Mouse (Mus musculus) mouse trophoblast stem cell (cell line): Measurements from ENCODE around the gene Cnbp.

ENCODE experiments used
- in situ Hi-C, 2 experiments: fragments of 300-500 bp; cut with MseI, MboI; formaldehyde crosslinking; loops; 2 replicates in 1 of 2; 3 replicates in 1 of 2; pipeline ENCODE4 v1.15.1; 2025

The Cnbp gene

DNA sequence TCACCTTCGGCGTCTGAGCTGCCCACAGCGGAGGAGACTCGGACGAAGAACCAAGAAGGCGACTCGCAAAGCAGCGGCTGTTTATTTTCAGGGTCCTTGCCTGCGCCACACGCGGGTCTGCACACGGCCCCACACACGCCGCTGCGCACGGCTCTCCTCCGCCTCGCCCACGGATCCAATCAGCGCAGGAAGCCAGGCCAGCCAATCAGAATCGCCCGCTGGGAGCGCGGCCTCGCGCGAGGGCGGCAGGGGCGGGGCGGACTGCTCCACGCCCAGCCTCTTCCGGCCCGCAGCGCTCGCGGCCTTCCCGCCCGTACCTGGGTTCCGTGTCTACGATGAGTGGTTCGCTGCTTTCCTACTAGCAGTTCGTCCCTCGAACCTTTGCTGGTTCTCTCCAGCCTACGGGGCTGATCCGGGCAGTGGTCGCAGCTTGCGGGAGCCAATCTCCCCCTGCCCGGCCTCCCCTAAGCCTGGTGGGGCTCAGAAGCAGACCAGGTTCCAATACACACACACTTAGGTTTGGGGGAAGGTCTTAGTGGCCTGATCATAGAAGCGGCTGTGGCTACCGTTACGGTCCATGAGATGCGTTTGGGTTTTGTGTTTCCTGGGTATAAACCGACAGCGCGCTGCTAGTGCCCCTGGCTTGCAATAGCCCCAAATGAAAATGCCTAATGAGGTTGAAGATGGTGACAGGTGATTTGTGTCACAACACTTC, at the start of gene Cnbp:
Gene Cnbp, minus strand, starts transcription at position 207 of the 715 bp plus-strand sequence.
- in situ Hi-C loops, result no loop called here

DNA sequence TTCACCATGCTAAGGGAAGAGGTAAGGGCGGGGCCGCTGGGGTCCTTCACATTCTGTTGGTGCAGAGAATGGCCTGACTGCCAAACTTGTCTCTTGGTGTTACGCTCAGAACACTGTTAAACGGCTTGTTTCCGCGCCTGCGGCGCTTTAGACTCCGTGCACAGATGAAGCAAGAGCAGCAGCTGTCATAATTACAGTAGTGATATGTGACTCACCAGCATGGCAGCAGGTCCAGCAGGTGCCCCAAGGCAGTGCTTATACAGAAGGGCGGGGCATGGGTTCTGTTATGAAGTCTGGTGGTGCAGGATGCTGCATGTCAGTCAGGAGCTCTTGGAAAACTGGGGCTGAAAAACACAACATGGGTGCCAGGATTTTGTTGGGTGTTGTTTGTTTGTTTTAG, 47.1 kb upstream of the Cnbp start:
- in situ Hi-C loops, result no loop called here

DNA sequence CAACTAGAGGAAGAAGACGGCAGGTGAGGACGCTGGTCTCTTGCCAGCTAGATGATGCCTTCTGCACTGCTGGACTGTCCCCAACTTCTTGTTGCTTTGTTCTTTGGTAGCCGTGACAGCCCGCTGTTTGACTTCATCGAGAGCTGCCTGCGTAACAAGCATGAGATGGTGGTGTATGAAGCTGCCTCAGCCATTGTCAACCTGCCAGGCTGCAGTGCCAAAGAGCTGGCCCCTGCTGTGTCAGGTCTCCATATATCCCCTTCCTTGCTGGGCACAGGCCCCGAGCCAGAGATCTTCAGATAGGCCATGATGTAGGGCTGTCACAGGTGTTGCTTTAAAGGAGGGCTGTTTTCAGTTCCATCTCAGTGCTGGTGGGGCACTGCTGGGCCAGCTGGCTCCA, 43.0 kb upstream of the Cnbp start:
- in situ Hi-C loops, result no loop called here

DNA sequence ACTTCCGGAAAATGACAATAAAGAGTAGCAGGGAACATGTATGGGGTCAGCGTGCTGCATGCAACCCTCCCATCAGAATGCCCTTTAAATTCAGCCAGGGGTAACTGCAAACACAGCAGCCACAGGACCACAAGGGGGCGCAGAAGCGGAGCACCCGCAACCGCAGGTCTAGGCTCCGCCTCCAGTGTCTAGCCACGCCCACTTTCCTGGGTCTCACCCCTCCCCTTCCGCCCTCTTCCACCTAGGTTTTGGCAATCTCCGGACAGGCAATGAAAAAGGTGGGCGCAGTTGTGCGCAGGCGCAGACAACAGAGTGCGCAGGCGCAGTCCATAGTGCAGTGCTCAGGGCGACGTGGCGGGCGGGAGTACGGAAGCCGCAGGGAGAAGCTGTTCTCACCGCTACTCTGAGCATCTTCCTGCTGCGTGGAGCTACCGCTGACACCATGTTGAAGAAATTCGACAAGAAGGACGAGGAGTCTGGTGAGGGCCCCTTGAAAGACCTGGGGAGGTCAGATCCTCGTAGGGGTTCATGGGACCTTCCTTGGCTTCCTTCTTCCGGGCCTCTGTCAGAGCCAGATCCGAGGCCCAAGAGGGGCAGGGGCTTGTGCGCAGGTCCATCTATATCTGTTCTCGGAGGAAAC, 36.8 kb upstream of the Cnbp start, which contains the start of gene Copg1:
Gene Copg1, plus strand, starts transcription at position 221 of the 640 bp plus-strand sequence.
- in situ Hi-C loops, result no loop called here

DNA sequence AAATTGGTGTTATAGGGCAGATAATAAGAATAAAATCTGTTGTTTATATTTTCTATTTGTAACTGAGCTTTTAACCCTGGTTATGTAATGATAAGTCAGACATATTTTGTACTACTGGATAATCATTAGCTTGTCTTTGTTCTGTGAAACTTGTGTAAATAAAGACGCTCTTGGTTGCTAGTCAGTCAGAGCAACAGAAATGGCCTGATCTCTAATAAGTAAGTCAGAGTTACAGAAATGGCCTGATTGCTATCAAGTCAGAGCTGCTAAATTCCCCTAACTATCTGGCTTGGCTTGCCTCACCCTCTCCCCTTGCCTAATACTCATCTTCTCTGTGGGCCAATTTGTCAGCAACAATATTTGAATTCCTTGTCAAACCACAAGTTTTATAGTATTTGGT, 35.8 kb upstream of the Cnbp start:
- in situ Hi-C loops, result no loop called here

DNA sequence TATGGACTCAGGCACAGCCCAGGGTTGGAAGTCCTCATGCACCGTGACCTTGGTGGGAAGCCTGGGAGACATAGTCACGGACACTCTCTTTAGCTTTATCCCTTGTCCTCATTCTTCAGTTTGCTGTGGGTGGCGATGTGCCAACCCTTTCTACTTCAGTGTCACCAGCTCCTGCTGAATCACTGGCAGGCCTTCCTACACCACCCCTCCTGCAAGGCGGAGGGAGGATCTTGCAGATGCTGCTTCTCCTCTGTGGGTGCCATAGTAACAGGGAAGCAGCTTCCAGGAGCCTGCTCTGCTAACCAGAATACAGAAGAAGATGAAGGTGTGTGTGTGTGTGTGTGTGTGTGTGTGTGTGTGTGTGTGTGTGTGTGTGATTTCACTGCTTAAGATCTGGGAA, 31.9 kb upstream of the Cnbp start:
- in situ Hi-C loops, result no loop called here

DNA sequence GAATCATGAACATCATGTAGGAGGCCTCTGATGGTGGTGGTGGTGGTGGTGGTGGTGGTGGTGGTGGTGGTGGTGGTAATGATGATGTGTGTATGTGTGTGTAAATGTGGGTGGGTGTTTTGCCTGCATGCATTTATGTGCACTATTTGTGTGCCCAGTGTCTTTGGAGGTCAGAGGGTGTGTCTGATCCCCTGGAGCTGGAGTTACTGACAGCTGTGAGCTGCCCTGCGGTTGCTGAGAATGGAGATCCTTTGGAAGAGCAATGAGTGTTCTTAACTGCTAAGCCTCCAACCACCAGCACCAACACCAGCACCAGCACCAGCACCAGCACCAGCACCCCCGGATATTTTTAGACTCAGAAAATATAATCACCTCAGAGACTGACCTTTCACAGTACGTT, 31.3 kb upstream of the Cnbp start:
- in situ Hi-C loops, result no loop called here

DNA sequence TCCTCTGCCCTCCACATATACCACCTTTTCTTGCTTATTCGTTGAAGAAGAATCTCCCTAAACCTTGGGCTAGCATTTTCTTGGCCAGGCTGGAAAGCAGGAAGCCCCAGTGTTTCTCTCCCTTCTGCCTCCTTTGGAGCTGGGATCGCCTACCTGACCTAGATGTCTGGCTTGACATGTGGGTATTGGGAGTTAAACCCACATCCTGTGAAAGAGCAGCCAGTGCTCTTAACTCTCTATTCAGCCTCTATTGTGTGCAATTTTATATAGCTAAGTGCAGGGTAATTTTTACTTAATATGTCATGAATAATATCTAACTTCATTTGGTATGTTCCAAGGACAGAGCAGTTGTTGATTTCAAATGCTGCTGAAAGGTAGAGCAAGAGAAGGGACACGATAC, 28.7 kb upstream of the Cnbp start:
- in situ Hi-C loops, result no loop called here

DNA sequence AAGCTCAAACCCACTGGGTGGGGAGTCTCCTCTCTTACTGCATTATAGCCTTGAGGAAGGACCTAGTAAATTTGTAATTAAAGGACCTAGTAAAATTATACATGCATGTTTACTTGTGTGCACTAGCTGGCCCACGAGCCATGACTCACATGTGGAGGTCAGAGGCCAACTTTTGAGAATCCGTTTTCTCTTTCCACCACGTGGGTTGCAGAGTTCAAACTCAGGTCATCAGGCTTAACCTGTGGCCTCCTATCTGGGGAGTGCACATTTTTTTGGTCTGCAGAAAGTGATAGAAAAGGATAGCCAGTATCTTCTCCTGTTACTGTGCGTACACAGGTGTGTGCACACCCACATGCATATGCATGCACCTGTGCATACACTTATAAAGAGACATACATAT, 28.1 kb upstream of the Cnbp start:
- in situ Hi-C loops, result no loop called here

DNA sequence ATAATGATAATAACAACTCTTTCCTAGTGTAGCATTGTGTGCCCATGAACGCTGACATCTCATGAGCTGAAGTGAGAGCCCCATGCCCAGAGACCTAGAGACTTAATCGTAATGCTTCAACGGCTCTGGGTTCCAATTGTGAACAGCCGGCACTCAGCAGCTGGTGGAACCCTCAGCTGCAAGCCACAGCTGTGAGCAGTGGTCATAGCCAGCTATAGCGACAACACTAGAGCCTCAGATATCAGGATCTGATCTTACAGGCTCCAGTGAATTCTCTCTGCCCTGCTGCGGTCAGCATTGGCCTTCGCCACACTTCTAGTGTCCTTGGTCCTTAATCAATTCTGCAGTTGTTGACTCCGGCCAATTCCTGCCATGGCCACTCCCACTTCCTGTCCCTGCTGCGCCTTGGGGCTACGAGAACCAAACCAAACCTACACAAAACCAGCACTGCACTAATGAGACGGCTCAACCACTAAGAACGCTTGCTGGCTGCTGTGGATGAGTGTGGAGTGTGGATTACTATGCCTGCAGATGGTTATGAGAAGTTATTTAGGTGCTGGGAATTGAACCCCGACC, 25.2 kb upstream of the Cnbp start:
- in situ Hi-C loops, result no loop called here

DNA sequence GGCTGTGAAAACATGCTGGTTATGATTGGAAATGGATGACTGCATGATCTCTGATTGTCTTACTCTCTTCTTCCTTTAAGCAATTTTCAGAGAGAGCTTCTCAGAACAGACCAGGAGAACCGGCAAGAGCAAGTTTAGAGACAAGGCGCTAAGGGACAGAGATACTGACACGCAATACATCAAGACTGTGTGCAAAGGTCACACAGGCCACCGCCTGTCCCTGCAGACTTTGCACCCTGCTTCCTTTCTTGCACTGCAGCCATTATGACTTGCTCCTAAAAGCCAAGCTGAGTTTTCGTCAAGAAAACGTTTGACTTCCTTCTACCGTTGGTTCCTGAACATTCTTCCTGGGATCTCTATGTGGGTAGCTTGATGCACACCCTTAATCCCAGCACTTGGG, 24.7 kb upstream of the Cnbp start:
- in situ Hi-C loops, result no loop called here

DNA sequence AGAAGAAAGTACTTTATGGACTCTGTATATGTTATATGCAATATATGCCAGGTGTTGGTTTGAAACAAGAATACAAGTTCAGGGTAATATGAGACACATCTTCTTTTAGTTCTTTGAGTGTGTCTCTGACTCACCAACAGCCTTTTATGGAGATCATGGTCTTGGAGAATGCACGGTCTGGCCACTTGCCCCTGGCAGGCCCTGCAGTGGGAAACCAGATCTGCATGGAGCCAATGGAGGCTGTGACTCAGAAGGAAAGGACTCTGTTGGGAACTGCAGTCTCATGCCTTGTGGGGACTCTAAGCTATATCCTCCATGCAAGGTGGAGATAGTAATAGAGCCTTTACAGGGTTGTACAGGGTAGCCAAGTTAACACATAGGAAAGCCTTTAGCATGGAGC, 24.2 kb upstream of the Cnbp start:
- in situ Hi-C loops, result no loop called here

DNA sequence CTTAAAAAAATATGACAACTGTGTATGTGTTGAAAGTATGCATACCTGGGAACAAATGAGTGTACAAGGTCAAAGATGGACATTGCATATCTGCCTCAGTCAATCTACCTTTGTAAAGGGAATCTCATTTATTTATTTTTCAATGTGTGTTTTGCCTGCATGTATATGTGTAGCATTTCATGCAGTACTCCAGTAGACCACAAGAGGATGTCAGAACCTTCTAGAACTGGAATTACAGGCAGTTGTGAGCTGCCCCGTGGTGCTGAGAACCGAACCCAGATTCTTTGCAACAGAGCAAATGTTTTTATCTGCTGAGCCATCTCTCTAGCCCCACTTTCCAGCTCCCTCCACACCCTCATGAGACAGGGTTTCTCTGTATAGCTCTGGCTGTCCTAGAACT, 23.1 kb upstream of the Cnbp start:
- in situ Hi-C loops, result no loop called here

DNA sequence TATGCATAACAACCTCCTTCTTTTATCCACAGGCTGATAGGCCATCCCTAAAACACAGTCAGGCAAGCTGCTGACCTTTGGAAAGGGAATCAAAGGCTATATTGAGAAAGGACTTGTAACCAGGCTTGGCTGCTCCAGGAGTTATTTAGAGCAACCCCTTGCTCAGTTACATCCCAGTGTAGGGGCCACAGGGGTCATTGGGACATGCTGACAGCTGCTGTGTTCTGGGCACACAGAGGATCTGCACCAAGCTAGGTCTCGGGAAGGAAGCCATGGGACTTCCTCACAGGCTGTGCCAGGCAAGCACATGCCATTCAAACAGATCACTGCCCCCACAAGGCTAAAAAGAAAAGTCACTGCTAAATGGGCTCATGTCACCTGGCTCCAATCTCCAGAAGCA, 22.2 kb upstream of the Cnbp start:
- in situ Hi-C loops, result no loop called here

DNA sequence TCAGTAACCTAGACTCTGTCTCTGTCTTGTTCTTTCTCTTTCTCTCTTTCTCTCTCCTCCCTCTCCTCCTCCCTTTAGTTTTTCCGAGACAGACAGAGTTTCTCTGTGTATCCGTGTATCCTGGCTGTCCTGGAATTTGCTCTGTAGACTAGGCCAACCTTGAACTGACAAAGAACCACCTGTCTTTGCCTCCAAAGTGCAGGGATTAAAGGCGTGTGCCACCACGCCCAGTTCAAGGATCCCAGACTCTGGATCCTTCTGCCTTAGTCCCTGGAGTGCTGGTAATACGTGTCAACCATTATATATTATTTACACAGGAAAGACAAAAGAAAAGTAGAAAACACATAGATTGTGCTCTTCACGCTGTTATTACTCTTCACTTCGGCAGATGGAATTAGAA, 20.3 kb upstream of the Cnbp start:
- in situ Hi-C loops, result no loop called here

DNA sequence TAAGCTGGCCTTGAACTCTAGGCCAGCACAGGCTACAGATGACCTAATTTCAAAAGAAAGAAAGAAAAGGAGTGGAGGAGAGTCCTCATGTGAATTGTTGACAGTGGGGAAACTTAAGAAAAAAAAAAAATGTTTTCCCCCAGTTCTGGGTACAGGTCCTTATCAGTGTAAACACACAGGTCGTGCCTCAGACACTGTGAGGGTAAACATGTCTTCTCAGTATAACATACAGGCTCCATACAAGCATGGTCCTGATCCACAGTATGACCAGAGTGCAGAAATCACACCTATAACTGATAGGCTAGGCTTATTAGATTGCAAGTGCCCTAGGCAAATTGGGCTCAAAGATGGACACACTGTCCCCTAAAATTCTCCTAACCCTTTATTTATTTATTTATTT, 19.5 kb upstream of the Cnbp start:
- in situ Hi-C loops, result no loop called here

DNA sequence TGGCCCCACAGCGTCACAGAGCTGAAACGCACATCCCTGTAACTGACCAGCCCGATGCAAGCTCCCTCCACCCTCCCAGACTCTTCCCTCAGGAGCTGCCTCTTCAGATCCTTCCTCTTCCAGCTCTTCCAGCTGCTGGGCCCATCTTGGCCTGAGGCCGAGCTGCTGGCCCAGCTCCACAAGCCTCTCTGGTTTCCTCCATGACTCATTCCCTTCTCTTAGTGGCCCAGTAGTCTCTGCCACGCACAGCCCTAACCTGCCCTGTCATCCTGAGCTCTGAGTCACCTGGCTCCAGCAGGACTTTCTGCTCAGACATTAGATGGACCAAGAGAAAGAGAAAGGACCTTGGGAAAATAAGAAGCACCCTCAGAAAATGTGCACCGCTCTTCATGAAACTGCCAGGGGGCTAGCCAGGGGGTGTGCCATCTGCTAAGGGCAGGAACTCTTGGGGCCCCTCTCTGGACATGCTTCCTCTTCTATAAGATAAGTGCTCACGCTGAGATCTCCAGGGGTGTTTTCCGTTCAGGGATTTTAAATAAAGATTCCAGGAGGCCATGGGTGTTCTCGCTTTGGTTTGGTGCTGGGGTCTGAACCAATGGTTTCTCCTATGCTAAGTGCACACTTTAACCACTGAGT, 18.1 kb upstream of the Cnbp start:
- in situ Hi-C loops, result no loop called here

DNA sequence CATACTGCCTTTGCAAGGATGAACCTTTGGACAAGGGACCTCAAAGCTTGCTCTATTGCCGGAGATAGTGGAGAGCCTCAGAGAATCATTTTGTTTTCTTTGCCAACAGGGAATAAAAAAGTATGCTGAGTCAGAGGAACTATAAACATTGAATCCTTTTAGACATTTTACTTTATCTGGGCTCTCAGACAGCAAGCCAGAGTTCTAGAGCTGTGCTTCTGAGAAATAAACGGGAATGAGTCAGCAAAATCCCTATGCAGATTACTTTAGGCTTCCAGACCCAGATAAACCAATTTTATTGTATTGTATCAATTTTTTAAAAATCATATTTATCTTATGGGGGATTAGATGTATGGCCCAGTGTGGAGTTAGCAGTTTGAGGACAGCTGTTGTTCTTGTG, 16.4 kb upstream of the Cnbp start:
- in situ Hi-C loops, result no loop called here

DNA sequence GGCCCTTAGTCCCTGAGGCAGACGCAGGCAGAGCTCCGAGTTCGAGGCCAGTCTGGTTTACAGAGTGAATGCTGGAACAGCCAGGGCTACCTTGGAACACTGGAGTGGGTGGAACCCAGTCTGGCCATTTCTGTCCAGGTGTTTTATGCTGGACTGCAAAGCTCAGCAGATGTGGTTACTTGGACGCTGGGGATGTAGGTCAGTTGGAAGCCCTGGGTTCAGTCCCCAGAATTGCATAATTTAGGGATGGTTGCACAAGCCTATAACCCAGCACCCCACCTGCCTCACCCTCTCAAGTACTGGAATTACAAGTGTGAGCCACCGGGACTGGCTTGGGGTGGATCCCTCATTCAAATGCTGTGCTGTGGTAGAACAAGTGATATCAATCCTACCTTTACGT, 15.3 kb upstream of the Cnbp start:
- in situ Hi-C loops, result no loop called here

DNA sequence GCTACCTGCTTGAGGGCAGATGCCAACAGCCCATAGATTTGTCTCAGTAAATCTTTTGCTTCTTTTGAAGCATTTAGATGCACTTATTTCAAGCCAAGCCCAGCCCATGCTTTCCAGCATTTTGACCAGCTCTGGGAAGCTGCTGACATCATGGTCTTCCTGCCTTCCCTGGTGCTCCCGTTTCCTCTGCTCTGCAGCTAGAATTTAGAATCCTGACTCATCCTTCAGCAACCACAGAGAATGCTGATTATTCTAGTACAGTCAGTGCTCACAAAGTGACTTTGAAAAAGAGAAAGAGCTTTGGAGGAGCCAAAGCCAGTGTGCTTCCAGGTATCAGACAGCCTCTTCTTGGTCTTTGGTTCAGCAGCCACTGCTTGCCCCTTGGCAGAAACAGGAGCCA, 6.2 kb upstream of the Cnbp start:
- in situ Hi-C loops, result no loop called here

DNA sequence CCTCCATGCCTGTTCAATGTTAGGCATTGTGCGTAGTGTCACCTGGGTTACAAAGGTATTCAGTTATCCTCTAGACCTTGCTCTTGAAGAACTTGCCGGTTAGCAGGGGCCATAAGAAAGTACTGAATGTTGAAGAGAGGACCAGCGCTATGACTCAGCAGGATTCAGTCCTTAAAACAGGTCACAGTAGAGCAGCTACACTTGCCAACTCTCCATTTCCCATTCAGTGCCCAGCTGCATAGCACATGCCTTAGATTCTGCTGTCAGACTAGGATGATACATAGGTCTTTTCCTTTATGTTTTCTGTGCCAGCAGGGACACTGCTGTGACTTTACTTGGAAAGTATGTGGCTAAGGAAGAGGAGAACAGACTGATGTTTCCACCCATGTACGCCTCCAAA, 2.5 kb upstream of the Cnbp start:
- in situ Hi-C loops, result no loop called here

DNA sequence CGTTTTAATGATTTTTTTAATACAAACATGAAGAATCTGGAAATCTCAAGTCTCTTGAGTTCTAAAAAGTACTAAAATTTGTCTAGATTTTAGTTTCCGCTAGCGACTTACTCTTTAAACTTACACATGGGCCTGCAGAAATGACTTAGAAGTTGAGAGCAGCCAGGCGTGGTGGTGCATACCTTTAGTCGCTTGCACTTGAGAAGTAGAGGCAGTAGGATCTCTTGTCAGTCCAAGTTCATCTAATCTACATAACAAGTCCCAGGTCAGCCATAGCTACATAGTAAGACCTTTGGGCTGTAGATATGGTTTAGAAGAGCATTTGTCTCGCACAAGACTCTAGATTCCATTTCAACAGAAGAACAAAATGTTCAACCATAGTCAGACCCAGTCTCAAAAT, 965 bp upstream of the Cnbp start:
- in situ Hi-C loops, result no loop called here
